Mouse (Mus musculus) limb, embryonic 14.5 days (tissue): ENCODE results near the gene Lrrc73. TPM values are rescaled to one million over a fixed set of nuclear protein-coding genes. Genes with fewer than 3 reads are reported as not detected.

Source experiments
- ATAC-seq: fragments of 200-750 bp; cut with Nextera tagmentation; 2 replicates; pipeline ENCODE4 v1.8.0; 2017; ENCODE audit warnings: low read depth, moderate number of reproducible peaks, moderate TSS enrichment; ENCODE audit not compliant: low FRiP score
- DNase-seq: peaks from one replicate; pipeline ENCODE4 v3.0.0-alpha.2; 2015; ENCODE audit warnings: low spot score
- H3K27ac ChIP-seq: fragments of 300-500 bp; sonication (generic); replicated peaks from 2 replicates; pipeline ENCODE4 v1.5.1; 2014; ENCODE audit warnings: low read depth, mild to moderate bottlenecking, low read length, moderate library complexity, mixed read lengths
- H3K27me3 ChIP-seq: fragments of 300-500 bp; sonication (generic); 2 replicates; pipeline ENCODE4 v1.6.1; 2014; ENCODE audit warnings: low read length, mixed read lengths; ENCODE audit not compliant: control insufficient read depth, insufficient read depth
- H3K36me3 ChIP-seq: fragments of 300-500 bp; sonication (generic); 2 replicates; pipeline ENCODE4 v1.6.1; 2014; ENCODE audit warnings: mild to moderate bottlenecking, low read length, moderate library complexity, mixed read lengths; ENCODE audit not compliant: control insufficient read depth, insufficient read depth
- H3K4me1 ChIP-seq: fragments of 300-500 bp; sonication (generic); 2 replicates; pipeline ENCODE4 v1.6.1; 2014; ENCODE audit warnings: antibody characterized with exemption, low read length, mixed read lengths; ENCODE audit not compliant: control insufficient read depth, insufficient read depth
- H3K4me2 ChIP-seq: fragments of 300-500 bp; sonication (generic); replicated peaks from 2 replicates; pipeline ENCODE4 v1.6.1; 2014; ENCODE audit warnings: low read depth, mild to moderate bottlenecking, low read length, moderate library complexity; ENCODE audit not compliant: severe bottlenecking
- H3K4me3 ChIP-seq: fragments of 300-500 bp; sonication (generic); replicated peaks from 2 replicates; pipeline ENCODE4 v1.5.1; 2014; ENCODE audit warnings: low read length
- H3K9ac ChIP-seq: fragments of 300-500 bp; sonication (generic); 2 replicates; pipeline ENCODE4 v1.6.1; 2014; ENCODE audit warnings: mild to moderate bottlenecking, low read depth, low read length, moderate library complexity; ENCODE audit not compliant: severe bottlenecking
- H3K9me3 ChIP-seq: fragments of 300-500 bp; sonication (generic); 2 replicates; pipeline ENCODE4 v1.6.1; 2016; ENCODE audit warnings: low read length; ENCODE audit not compliant: control insufficient read depth
- POLR2A ChIP-seq: fragments of 200-500 bp; IDR thresholded peaks from 2 replicates; pipeline ENCODE4 v1.8.0; 2012; ENCODE audit warnings: inconsistent platforms, mild to moderate bottlenecking, moderate library complexity, borderline replicate concordance; ENCODE audit not compliant: insufficient read depth, insufficient read length; ENCODE audit errors: extremely low read depth
- WGBS: fragments of 180-500 bp; shearing (Covaris S2); extraction: QIAGEN DNeasy Blood & Tissue Kit; methylation state at CpG from one replicate; pipeline ENCODE4 v1.1.7; 2014; 5-methylcytosine and 5-hydroxymethylcytosine counted together
- polyA plus RNA-seq, 2 experiments: library from polyadenylated mRNA; depleted of rRNA in 1 of 2; stranded (reverse) in 1 of 2; unstranded in 1 of 2; fragments of >200 nt; fragmentation: Nextera tagmentation in 1 of 2; extraction: Ambion mirVana in 1 of 2; gene quantifications; 2 replicates each; pipeline versions ENCODE4 v1.2.1 to v1.2.3; 2012 to 2014

Gene Lrrc73
- polyA plus RNA-seq, 2 experiments = 2.0 to 4.3 TPM

DNA sequence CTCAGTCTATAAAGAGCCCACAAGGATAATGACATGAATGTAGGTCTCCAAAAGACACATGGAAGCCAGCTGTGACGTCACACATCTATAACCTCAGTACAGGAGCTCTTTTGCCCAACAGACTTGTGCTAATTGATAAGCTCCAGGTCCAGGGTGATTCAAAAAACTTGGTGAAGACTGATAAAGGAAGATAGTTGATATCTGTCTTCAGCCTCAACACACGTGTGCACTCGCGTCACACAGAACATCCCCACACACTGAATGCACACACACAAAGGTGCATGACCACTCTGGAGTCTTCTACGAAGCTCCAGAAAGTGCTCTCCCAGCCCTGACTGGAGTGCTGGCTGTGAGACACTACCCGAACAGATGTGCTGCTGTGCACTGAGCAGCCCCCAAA lies 16.3 kb upstream of the Lrrc73 start:
- no peak overlapping the region for H3K4me3 ChIP-seq
- H3K36me3 ChIP-seq = peaks cover 82% of the 10 kb centered on the region
- no peaks in the 10 kb centered on the region for H3K27me3 ChIP-seq
- no peak overlapping the region for H3K4me2 ChIP-seq
- no peak overlapping the region for H3K27ac ChIP-seq
- no peak overlapping the region for H3K9ac ChIP-seq
- TF ChIP-seq POLR2A = no peak
- H3K9me3 ChIP-seq = no peaks in the 10 kb centered on the region
- DNase-seq (no peak), ATAC-seq (no peak)
- H3K4me1 ChIP-seq = no peaks in the 10 kb centered on the region
- WGBS = 95% methylated on average over 6 of the region's 6 CpGs

- peaks cover 85% of the 10 kb centered on the region for H3K36me3 ChIP-seq
- no peaks in the 10 kb centered on the region for H3K9me3 ChIP-seq
- H3K4me2 ChIP-seq = no peak overlapping the region
- DNase-seq (no peak), ATAC-seq (no peak)
- H3K4me3 ChIP-seq = no peak overlapping the region
- 82% methylated on average over 5 of the region's 5 CpGs for WGBS
- no peak overlapping the region for H3K9ac ChIP-seq
- TF ChIP-seq POLR2A = no peak
- no peaks in the 10 kb centered on the region for H3K27me3 ChIP-seq
- H3K27ac ChIP-seq = no peak overlapping the region
- H3K4me1 ChIP-seq = no peaks in the 10 kb centered on the region
Measured at GRCm38 (mm10) chr17:46237480-46237879, 15.9 kb upstream of the Lrrc73 start.

DNA sequence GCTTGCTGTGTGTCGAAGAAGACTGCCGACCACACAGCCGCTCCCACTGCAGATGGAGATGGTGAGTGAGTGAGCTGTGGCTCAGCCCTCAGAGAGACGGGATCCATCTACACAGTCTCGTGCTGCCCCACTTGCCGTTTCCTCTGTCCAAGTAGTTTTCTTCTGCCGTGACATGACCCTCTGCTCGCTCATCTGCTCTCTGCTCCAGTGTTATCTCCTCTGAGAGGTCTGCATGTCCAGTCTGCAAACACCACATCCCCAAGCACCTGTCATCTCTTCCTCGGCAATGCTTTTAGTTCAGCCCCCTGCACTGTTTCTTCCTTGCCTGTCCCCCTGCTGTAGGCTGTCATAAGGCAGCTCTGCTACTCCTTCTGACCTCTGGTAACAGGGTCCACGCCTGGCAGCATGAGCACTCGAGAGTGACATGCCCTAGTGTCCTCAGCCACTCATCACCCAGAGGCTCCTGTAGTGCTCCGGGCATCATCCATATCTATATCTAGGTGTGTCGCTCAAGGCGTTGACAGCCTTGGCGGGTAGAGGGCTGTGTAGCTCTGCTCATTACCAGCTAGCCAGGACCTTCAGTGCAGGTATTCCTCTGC lies 13.7 kb upstream of the Lrrc73 start:
- 93% methylated on average over 15 of the region's 15 CpGs for WGBS
- DNase-seq (no peak), ATAC-seq (no peak)
- H3K27me3 ChIP-seq = no peaks in the 10 kb centered on the region
- no peaks in the 10 kb centered on the region for H3K9me3 ChIP-seq
- no peak overlapping the region for H3K4me2 ChIP-seq
- H3K4me1 ChIP-seq = no peaks in the 10 kb centered on the region
- no peak overlapping the region for H3K9ac ChIP-seq
- H3K27ac ChIP-seq = no peak overlapping the region
- peaks cover 88% of the 10 kb centered on the region for H3K36me3 ChIP-seq
- no peak overlapping the region for H3K4me3 ChIP-seq
- no peak for TF ChIP-seq POLR2A

- TF ChIP-seq POLR2A = no peak
- 67% methylated on average over 11 of the region's 11 CpGs for WGBS
- no peaks in the 10 kb centered on the region for H3K27me3 ChIP-seq
- peaks cover 2% of the 10 kb centered on the region; the same call in 1 of the 2 replicates for H3K4me1 ChIP-seq
- peaks cover 97% of the 10 kb centered on the region for H3K36me3 ChIP-seq
- H3K4me2 ChIP-seq = no peak overlapping the region
- no peak overlapping the region for H3K27ac ChIP-seq
- H3K4me3 ChIP-seq = no peak overlapping the region
- ATAC-seq (no peak), DNase-seq (no peak)
- no peak overlapping the region for H3K9ac ChIP-seq
- H3K9me3 ChIP-seq = no peaks in the 10 kb centered on the region
Measured at GRCm38 (mm10) chr17:46241471-46241870, 11.9 kb upstream of the Lrrc73 start.

DNA sequence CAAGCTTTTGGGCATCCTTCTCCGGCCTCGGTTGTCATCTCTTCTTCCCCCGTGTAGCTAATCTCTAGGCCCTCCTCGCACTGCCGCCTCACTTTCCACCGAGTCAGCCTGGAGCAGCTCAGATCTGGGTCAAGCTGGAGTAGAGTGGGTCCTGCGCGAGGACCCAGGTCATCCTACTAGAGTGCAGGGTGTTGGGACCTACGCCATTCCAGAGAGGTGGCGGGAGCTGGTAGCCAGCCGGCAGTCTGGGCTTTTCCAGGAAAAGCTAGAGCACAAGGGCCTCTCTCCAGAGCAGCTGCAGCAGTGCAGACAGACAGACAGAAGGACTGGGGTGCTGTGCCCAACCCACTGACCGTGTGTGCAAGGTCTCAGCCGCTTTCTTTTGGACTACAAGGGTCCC lies 11.1 kb upstream of the Lrrc73 start:
- Histone ChIP-seq H3K4me2 (no peak overlapping the region), H3K27me3 (no peaks in the 10 kb centered on the region), H3K36me3 (peaks cover 90% of the 10 kb centered on the region), H3K27ac (no peak overlapping the region), H3K4me3 (no peak overlapping the region), H3K9me3 (no peaks in the 10 kb centered on the region), H3K9ac (no peak overlapping the region), H3K4me1 (peaks cover 8% of the 10 kb centered on the region; the same call in 1 of the 2 replicates)
- WGBS = 91% methylated on average over 13 of the region's 13 CpGs
- no peak for TF ChIP-seq POLR2A
- DNase-seq = no peak
- ATAC-seq = no peak

DNA sequence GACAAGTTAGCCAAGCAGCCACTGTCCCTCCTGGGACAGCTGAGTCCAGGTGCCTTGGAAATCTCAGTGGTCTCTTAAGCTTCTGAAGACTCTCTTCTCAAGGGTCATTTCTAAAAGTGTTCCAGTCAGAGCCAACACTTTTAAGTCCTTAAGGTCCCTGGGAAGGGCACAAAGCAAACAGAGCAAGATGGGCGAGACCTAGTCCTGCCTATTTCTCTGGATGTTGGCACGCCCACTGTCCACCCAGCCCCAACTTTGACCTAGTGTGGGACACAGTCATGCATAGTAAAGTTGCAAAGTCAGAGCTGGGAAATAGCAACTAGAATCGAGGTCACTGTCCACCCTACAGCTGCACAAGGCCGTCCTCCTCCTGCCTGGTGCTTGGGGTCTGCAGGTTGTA lies 10.3 kb upstream of the Lrrc73 start:
- DNase-seq = no peak
- Histone ChIP-seq H3K27ac (no peak overlapping the region), H3K4me3 (no peak overlapping the region), H3K27me3 (no peaks in the 10 kb centered on the region), H3K4me1 (peaks cover 8% of the 10 kb centered on the region; the same call in 1 of the 2 replicates), H3K4me2 (no peak overlapping the region), H3K9ac (no peak overlapping the region), H3K9me3 (no peaks in the 10 kb centered on the region), H3K36me3 (peaks cover 84% of the 10 kb centered on the region)
- 86% methylated on average over 4 of the region's 4 CpGs for WGBS
- no peak for ATAC-seq
- TF ChIP-seq POLR2A = no peak
